In genomic region chr5:140723822-140724221, GRCm38 (mm10) we compare ENCODE assay signal across 8 mouse cellular contexts. TPM values are rescaled to one million over a fixed set of nuclear protein-coding genes. Genes with fewer than 3 reads are reported as not detected.
DNase-seq lines count a peak whose midpoint lies in the region; ATAC-seq and TF ChIP-seq lines count a peak whose summit lies in the region.
"Had no signal": no experiment of that assay in that cellular context is flagged by ENCODE, and none has a peak within 500 bp of the region (broad histone marks: within the 10 kb centered on the region; RNA-seq: fewer than 3 reads in every experiment).

Gene Amz1, plus strand, starts transcription at chr5:140724127.

- no peak for TF ChIP-seq CTCF in intestine, postnatal 0 days (IDR thresholded peaks at IDR 0.05; ENCODE audit: low read depth)

- H3K27me3 ChIP-seq in hindbrain, embryonic 14.5 days (ENCODE audit: control insufficient read depth, insufficient read depth, low read length), result no peaks in the 10 kb centered on the region
- no peaks in the 10 kb centered on the region for H3K27me3 ChIP-seq in limb, embryonic 15.5 days
- H3K27me3 ChIP-seq in intestine, postnatal 0 days (replicated peaks; ENCODE audit: control insufficient read depth, insufficient read depth, low read length), result no peaks in the 10 kb centered on the region

- no peaks in the 10 kb centered on the region for H3K9me3 ChIP-seq in hindbrain, embryonic 14.5 days (ENCODE audit: control insufficient read depth, low read length)
- no peaks in the 10 kb centered on the region for H3K9me3 ChIP-seq in limb, embryonic 15.5 days
- no peaks in the 10 kb centered on the region for H3K9me3 ChIP-seq in intestine, postnatal 0 days (ENCODE audit: control insufficient read depth)
- H3K9me3 ChIP-seq: G1E had no signal

- peak within 1 kb of the TSS; percentile 10; the same call in 1 of the 2 replicates for H3K4me2 ChIP-seq in hindbrain, embryonic 14.5 days (replicated peaks)
- H3K4me2 ChIP-seq in limb, embryonic 15.5 days, result no peak within 1 kb of the TSS
- H3K4me2 ChIP-seq in intestine, postnatal 0 days (replicated peaks; ENCODE audit: low read depth), result no peak within 1 kb of the TSS

- no peaks in the 10 kb centered on the region for H3K4me1 ChIP-seq in hindbrain, embryonic 14.5 days (replicated peaks; ENCODE audit: control insufficient read depth, insufficient read depth, low read length)
- H3K4me1 ChIP-seq in limb, embryonic 15.5 days, result no peaks in the 10 kb centered on the region
- H3K4me1 ChIP-seq in intestine, postnatal 0 days (replicated peaks; ENCODE audit: control insufficient read depth, insufficient read depth, low read length), result no peaks in the 10 kb centered on the region

- peak; percentile 65 for DNase-seq in retina, postnatal 1 day
- no peak for DNase-seq in retina, embryonic 14.5 days (ENCODE audit: low spot score)
- DNase-seq in hindbrain, embryonic 14.5 days (ENCODE audit: low spot score), result peak; percentile 73
- DNase-seq in telencephalon, adult 2 months (ENCODE audit: low read depth, low spot score), result peak; percentile 60
- DNase-seq in adrenal gland, postnatal 10 days, result no peak

- no peak within 1 kb of the TSS for H3K27ac ChIP-seq in hindbrain, embryonic 14.5 days
- H3K27ac ChIP-seq in limb, embryonic 15.5 days, result no peak within 1 kb of the TSS
- no peak within 1 kb of the TSS for H3K27ac ChIP-seq in intestine, postnatal 0 days (ENCODE audit: low read depth, low read length)

- peaks cover 10% of the 10 kb centered on the region for H3K36me3 ChIP-seq in hindbrain, embryonic 14.5 days (replicated peaks; ENCODE audit: control insufficient read depth, insufficient read depth)
- H3K36me3 ChIP-seq in limb, embryonic 15.5 days, result peaks cover 12% of the 10 kb centered on the region
- H3K36me3 ChIP-seq in intestine, postnatal 0 days (ENCODE audit: control insufficient read depth, insufficient read depth), result peaks cover 9% of the 10 kb centered on the region

- no peak within 1 kb of the TSS for H3K4me3 ChIP-seq in hindbrain, embryonic 14.5 days (replicated peaks; ENCODE audit: low read length)
- no peak within 1 kb of the TSS for H3K4me3 ChIP-seq in limb, embryonic 15.5 days
- no peak within 1 kb of the TSS for H3K4me3 ChIP-seq in intestine, postnatal 0 days (ENCODE audit: low read depth, low read length)

- 46% methylated on average over 13 of the region's 13 CpGs for WGBS in hindbrain, embryonic 14.5 days
- 82% methylated on average over 13 of the region's 13 CpGs for WGBS in limb, embryonic 15.5 days
- WGBS in intestine, postnatal 0 days, result 81% methylated on average over 13 of the region's 13 CpGs

- ATAC-seq in hindbrain, embryonic 14.5 days (ENCODE audit: low FRiP score), result peak; percentile 65; the same call in 1 of the 2 replicates
- 0 out of 2 replicates have a peak, but pooled peaks have one; percentile 18 for ATAC-seq in limb, embryonic 15.5 days (ENCODE audit: insufficient number of reproducible peaks, low FRiP score, low TSS enrichment, low read depth)
- ATAC-seq in intestine, postnatal 0 days, result no peak

- no peak within 1 kb of the TSS for H3K9ac ChIP-seq in hindbrain, embryonic 14.5 days
- H3K9ac ChIP-seq in limb, embryonic 15.5 days, result no peak within 1 kb of the TSS
- no peak within 1 kb of the TSS for H3K9ac ChIP-seq in intestine, postnatal 0 days (ENCODE audit: low read depth, low read length)

RNA-seq across cellular contexts. Expression of gene Amz1, which starts in this region (rescaled TPM):
- polyA plus RNA-seq in hindbrain, embryonic 14.5 days (2014; fragmentation: Nextera tagmentation; extraction: Ambion mirVana), result 3.7 and 3.9 TPM in 2 replicates
- 1.5 and 2.3 TPM in 2 replicates for polyA plus RNA-seq in limb, embryonic 15.5 days (2015; fragmentation: Nextera tagmentation; extraction: Ambion mirVana)
- polyA plus RNA-seq in intestine, postnatal 0 days (2015; fragmentation: Nextera tagmentation; extraction: Ambion mirVana), result 1.2 and 1.3 TPM in 2 replicates
- total RNA-seq in adrenal gland, postnatal 10 days (2021), result 1 to 10 TPM in 1 of 2 experiments, under 1 TPM in 1; 0.54 to 1.5 TPM

Comparison
In these comparisons a context has a peak if more than half of its experiments do, and no peak if none do; other contexts are left out.
1. DNase-seq: peak in retina, postnatal 1 day (single experiment), hindbrain, embryonic 14.5 days (single experiment) and telencephalon, adult 2 months (single experiment); none in retina, embryonic 14.5 days (single experiment) and adrenal gland, postnatal 10 days (single experiment).